Mouse (Mus musculus): Measurements from ENCODE around the gene Cetn4.

- no peak for TF ChIP-seq GATA1 (IDR thresholded peaks at IDR 0.05; ENCODE audit: borderline replicate concordance, low read length)
- no peak for TF ChIP-seq FLI1 (IDR thresholded peaks at IDR 0.05; ENCODE audit: low read length)
Observed at GRCm38 (mm10) chr3:37282299-37282922, 30.1 kb downstream of the Cetn4 start.
